Mouse (Mus musculus): ENCODE measurements around the gene Gm884. TPM values are rescaled to one million over a fixed set of nuclear protein-coding genes. Genes with fewer than 3 reads are reported as not detected.

Gene Gm884
- polyA plus RNA-seq, 1 experiment from 2014 or later, result not detected

DNA sequence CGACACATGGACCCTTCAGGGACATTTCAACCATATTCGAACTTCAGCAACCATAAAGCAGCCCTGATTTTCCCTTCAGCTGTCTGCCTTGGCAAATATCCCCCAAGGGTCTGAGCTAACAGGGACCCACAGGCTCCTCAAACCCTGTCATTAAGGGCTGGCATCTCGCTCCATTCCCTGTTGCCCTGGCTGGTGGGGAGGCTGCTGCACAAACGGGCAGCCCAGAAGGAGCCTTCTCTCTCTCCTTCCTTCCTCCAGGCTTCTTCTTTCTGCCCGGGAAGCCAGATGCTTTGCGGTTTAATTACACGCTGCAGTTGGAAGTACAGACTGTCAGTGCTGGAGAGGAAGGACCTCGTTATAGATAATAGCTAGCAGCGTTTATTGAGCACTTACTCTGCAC, 22.3 kb upstream of the Gm884 start:
- Histone ChIP-seq H3K27me3 (replicated peaks; ENCODE audit: control insufficient read depth, insufficient read depth, low read length) (peaks cover 25% of the 10 kb centered on the region), H3K9ac (ENCODE audit: low read depth, low read length) (no peak overlapping the region), H3K4me2 (no peak overlapping the region), H3K9me3 (ENCODE audit: control insufficient read depth, low read length) (no peaks in the 10 kb centered on the region), H3K4me1 (replicated peaks; ENCODE audit: control insufficient read depth, insufficient read depth, low read length) (no peaks in the 10 kb centered on the region), H3K27ac (ENCODE audit: low read depth, low read length) (no peak overlapping the region), H3K36me3 (ENCODE audit: control insufficient read depth, insufficient read depth, low read length) (no peaks in the 10 kb centered on the region), H3K4me3 (ENCODE audit: low read depth, low read length) (no peak overlapping the region)
- WGBS, result 74% methylated on average over 9 of the region's 9 CpGs
- ATAC-seq (replicated peaks; ENCODE audit: low FRiP score) (no peak), DNase-seq (ENCODE audit: low spot score) (no peak)

DNA sequence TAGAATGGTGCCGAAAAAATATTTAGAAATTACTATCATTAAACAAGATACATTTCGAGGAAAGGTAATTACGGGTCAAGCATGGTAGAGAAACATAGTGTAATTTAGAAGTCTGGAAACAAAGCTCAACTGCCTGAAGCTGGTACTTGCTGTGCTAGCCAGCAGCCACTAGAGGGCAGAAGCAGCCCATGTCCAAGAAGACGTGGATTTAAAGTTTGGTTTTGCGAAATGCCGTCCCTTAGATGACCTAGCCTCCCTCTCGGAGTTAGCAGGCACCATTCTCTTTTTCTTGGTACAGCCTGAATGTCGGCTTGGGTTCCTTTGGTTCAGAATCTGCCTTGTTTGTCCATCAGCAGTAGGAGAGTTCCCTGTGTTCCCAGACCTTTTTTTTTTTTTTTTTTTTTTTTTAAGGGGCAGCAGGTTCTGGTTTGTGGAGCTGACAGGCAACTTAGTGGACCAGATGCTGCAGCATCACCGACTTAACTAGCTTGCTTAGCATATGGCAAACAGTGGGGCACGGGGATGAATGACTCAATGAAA, 18.5 kb upstream of the Gm884 start:
- H3K9ac ChIP-seq (ENCODE audit: low read depth, low read length), result no peak overlapping the region
- H3K9me3 ChIP-seq (ENCODE audit: control insufficient read depth, low read length), result no peaks in the 10 kb centered on the region
- ATAC-seq (replicated peaks; ENCODE audit: low FRiP score), result no peak
- no peak overlapping the region for H3K4me2 ChIP-seq
- WGBS, result 8% methylated on average over 10 of the region's 10 CpGs
- H3K27ac ChIP-seq (ENCODE audit: low read depth, low read length), result no peak overlapping the region
- no peak overlapping the region for H3K4me3 ChIP-seq (ENCODE audit: low read depth, low read length)
- H3K4me1 ChIP-seq (replicated peaks; ENCODE audit: control insufficient read depth, insufficient read depth, low read length), result no peaks in the 10 kb centered on the region
- H3K36me3 ChIP-seq (ENCODE audit: control insufficient read depth, insufficient read depth, low read length), result no peaks in the 10 kb centered on the region
- DNase-seq (ENCODE audit: low spot score), result no peak
- H3K27me3 ChIP-seq (replicated peaks; ENCODE audit: control insufficient read depth, insufficient read depth, low read length), result peaks cover 8% of the 10 kb centered on the region

DNA sequence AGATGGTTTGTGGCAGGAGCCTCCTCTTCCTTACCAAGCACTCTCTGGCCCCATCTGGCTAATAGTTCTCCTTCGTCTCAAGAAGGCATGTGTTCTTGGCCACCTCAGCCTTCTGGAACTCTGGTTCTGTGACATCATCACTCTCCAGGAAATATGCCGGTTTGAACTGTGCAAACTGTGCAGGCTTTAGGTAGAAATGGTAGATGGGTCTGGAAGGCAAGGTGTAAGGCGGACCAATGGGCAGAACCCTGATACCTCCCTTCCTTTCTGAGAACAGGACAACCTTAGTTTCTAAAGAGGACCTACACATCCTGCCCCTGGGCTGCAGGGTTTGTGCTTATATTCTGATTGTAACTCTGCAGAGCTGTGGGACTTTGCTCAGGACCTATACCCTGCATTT, 17.9 kb upstream of the Gm884 start, which contains the start of gene Lyzl6:
TSS of gene Lyzl6 (minus strand) at position 101 of the 400 bp plus-strand sequence.
- WGBS, result 71% methylated on average over 3 of the region's 3 CpGs
- Histone ChIP-seq H3K27ac (ENCODE audit: low read depth, low read length) (no peak within 1 kb of the TSS), H3K4me2 (no peak within 1 kb of the TSS), H3K36me3 (ENCODE audit: control insufficient read depth, insufficient read depth, low read length) (no peaks in the 10 kb centered on the region), H3K4me3 (ENCODE audit: low read depth, low read length) (no peak within 1 kb of the TSS), H3K4me1 (replicated peaks; ENCODE audit: control insufficient read depth, insufficient read depth, low read length) (no peaks in the 10 kb centered on the region), H3K9ac (ENCODE audit: low read depth, low read length) (no peak within 1 kb of the TSS), H3K27me3 (replicated peaks; ENCODE audit: control insufficient read depth, insufficient read depth, low read length) (peaks cover 8% of the 10 kb centered on the region), H3K9me3 (ENCODE audit: control insufficient read depth, low read length) (no peaks in the 10 kb centered on the region)
- no peak for DNase-seq (ENCODE audit: low spot score)
- no peak for ATAC-seq (replicated peaks; ENCODE audit: low FRiP score)

DNA sequence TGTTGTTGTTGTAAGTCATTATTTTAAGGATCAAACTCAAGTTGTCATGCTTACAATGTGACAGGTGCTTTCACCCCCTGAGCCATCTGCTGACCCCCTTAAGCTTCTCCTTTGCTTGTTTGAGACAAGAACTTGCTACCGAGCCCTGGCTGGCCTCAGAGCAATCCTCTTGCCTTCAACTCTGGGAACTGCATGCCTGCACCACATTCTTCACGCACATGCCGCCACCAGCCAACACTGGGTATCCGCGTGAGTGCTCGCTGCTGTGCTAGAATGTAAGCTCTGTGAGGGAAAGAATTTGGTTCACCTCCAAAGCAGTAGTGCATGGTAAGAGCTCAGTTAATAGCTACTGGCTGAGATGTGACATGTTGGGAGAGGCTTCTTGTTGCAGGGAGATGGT, 15.3 kb upstream of the Gm884 start:
- H3K9me3 ChIP-seq (ENCODE audit: control insufficient read depth, low read length), result no peaks in the 10 kb centered on the region
- no peaks in the 10 kb centered on the region for H3K4me1 ChIP-seq (replicated peaks; ENCODE audit: control insufficient read depth, insufficient read depth, low read length)
- DNase-seq (ENCODE audit: low spot score) (peak; percentile 19), ATAC-seq (replicated peaks; ENCODE audit: low FRiP score) (no peak)
- no peaks in the 10 kb centered on the region for H3K36me3 ChIP-seq (ENCODE audit: control insufficient read depth, insufficient read depth, low read length)
- peaks cover 11% of the 10 kb centered on the region for H3K27me3 ChIP-seq (replicated peaks; ENCODE audit: control insufficient read depth, insufficient read depth, low read length)
- no peak overlapping the region for H3K4me2 ChIP-seq
- H3K4me3 ChIP-seq (ENCODE audit: low read depth, low read length), result no peak overlapping the region
- no peak overlapping the region for H3K27ac ChIP-seq (ENCODE audit: low read depth, low read length)
- no peak overlapping the region for H3K9ac ChIP-seq (ENCODE audit: low read depth, low read length)
- WGBS, result 72% methylated on average over 6 of the region's 6 CpGs

DNA sequence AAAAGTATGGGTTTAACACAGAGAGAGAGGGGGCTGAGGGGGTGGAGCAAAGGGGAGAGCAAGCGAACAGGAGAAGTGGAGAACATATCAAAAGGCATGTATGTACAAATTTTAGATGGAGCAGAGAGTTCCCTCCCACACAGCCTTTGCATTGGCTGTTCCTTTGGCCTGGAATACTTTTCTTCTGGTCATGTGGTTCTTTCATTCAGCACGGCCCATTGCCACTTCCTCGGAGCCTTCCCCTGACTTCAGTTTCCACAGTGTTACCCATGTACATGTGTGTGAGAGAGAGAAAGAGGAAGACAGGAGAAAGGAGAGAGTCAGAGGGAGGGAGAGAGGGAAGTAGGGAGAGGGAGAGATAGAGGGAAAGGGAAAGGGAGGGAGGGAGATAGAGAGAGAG, 14.5 kb upstream of the Gm884 start:
- Histone ChIP-seq H3K9ac (ENCODE audit: low read depth, low read length) (no peak overlapping the region), H3K36me3 (ENCODE audit: control insufficient read depth, insufficient read depth, low read length) (no peaks in the 10 kb centered on the region), H3K4me1 (replicated peaks; ENCODE audit: control insufficient read depth, insufficient read depth, low read length) (no peaks in the 10 kb centered on the region), H3K27ac (ENCODE audit: low read depth, low read length) (no peak overlapping the region), H3K9me3 (ENCODE audit: control insufficient read depth, low read length) (no peaks in the 10 kb centered on the region), H3K4me3 (ENCODE audit: low read depth, low read length) (no peak overlapping the region), H3K4me2 (no peak overlapping the region), H3K27me3 (replicated peaks; ENCODE audit: control insufficient read depth, insufficient read depth, low read length) (peaks cover 9% of the 10 kb centered on the region)
- 82% methylated on average over 3 of the region's 3 CpGs for WGBS
- ATAC-seq (replicated peaks; ENCODE audit: low FRiP score) (no peak), DNase-seq (ENCODE audit: low spot score) (no peak)

DNA sequence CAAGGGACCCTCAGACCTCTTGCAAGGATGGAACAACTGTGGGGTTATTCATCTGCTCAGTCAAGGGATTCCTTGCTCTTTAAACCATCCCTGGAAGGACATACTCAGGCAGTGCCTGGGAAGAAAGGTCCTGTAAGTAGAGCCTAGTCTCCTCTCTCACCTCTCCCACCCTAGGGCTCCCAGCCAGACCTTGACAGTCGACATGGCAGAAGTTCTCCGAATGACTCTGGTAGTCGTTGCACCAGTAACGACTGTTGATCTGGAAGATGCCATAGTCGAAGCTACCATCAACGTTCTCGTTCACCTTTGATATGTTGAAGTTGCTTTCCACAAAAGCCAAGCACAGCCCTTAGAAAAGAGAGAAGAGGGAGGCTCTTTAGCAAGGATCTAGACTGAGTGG, 13.9 kb upstream of the Gm884 start:
- Histone ChIP-seq H3K36me3 (ENCODE audit: control insufficient read depth, insufficient read depth, low read length) (no peaks in the 10 kb centered on the region), H3K4me3 (ENCODE audit: low read depth, low read length) (no peak overlapping the region), H3K9ac (ENCODE audit: low read depth, low read length) (no peak overlapping the region), H3K4me1 (replicated peaks; ENCODE audit: control insufficient read depth, insufficient read depth, low read length) (no peaks in the 10 kb centered on the region), H3K27ac (ENCODE audit: low read depth, low read length) (no peak overlapping the region), H3K4me2 (no peak overlapping the region), H3K9me3 (ENCODE audit: control insufficient read depth, low read length) (no peaks in the 10 kb centered on the region), H3K27me3 (replicated peaks; ENCODE audit: control insufficient read depth, insufficient read depth, low read length) (peaks cover 6% of the 10 kb centered on the region)
- DNase-seq (ENCODE audit: low spot score), result no peak
- ATAC-seq (replicated peaks; ENCODE audit: low FRiP score), result no peak
- WGBS, result 78% methylated on average over 7 of the region's 7 CpGs

DNA sequence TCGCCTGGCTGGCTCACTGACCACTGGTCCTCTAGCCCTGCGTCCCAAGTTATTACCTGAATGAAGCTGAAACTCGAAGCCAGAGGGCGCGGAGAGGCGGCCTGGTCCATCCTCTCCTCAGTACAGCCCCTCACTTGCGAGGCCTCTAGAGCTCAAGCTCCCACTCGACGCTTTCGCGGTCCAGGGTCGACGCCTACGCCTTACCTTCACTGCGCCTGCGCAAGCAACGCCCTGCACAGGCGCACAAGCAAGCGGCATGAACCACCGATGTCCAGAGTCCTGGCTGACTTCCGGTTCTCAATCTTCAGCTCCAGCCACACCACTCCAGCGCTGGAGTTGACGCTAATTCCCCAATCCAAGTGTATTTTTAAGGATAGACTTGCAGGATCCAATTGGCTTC, 6.5 kb upstream of the Gm884 start:
- Histone ChIP-seq H3K4me2 (no peak overlapping the region), H3K4me1 (replicated peaks; ENCODE audit: control insufficient read depth, insufficient read depth, low read length) (no peaks in the 10 kb centered on the region), H3K27me3 (replicated peaks; ENCODE audit: control insufficient read depth, insufficient read depth, low read length) (no peaks in the 10 kb centered on the region), H3K9me3 (ENCODE audit: control insufficient read depth, low read length) (no peaks in the 10 kb centered on the region), H3K9ac (ENCODE audit: low read depth, low read length) (no peak overlapping the region), H3K4me3 (ENCODE audit: low read depth, low read length) (no peak overlapping the region), H3K36me3 (ENCODE audit: control insufficient read depth, insufficient read depth, low read length) (no peaks in the 10 kb centered on the region), H3K27ac (ENCODE audit: low read depth, low read length) (no peak overlapping the region)
- no peak for DNase-seq (ENCODE audit: low spot score)
- ATAC-seq (replicated peaks; ENCODE audit: low FRiP score), result no peak
- 79% methylated on average over 23 of the region's 23 CpGs for WGBS

DNA sequence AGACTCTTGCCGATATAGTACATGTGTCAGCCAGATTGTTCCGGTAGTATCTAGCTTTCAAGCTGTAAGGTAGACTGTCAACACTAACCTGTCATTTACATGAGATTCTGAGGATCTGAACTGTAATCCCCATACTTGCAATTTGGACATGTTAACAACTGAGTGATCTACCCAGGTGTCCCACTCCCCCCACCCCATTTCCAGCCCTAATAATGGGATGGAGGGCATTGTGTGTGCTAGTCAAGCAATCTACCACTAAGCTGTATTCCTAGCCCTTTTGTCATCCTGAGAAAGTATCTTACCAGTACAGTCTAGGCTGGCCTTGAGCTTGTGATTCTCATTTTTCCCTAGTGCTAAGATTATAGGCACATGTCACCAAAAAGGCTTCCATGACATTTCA, 10.2 kb downstream of the Gm884 start:
- no peaks in the 10 kb centered on the region for H3K9me3 ChIP-seq (ENCODE audit: control insufficient read depth, low read length)
- H3K36me3 ChIP-seq (ENCODE audit: control insufficient read depth, insufficient read depth, low read length), result no peaks in the 10 kb centered on the region
- H3K9ac ChIP-seq (ENCODE audit: low read depth, low read length), result no peak overlapping the region
- H3K4me2 ChIP-seq, result no peak overlapping the region
- ATAC-seq (replicated peaks; ENCODE audit: low FRiP score) (no peak), DNase-seq (ENCODE audit: low spot score) (no peak)
- no peaks in the 10 kb centered on the region for H3K27me3 ChIP-seq (replicated peaks; ENCODE audit: control insufficient read depth, insufficient read depth, low read length)
- no peak overlapping the region for H3K27ac ChIP-seq (ENCODE audit: low read depth, low read length)
- WGBS, result 81% methylated on average over 2 of the region's 2 CpGs
- H3K4me3 ChIP-seq (ENCODE audit: low read depth, low read length), result no peak overlapping the region
- H3K4me1 ChIP-seq (replicated peaks; ENCODE audit: control insufficient read depth, insufficient read depth, low read length), result no peaks in the 10 kb centered on the region

DNA sequence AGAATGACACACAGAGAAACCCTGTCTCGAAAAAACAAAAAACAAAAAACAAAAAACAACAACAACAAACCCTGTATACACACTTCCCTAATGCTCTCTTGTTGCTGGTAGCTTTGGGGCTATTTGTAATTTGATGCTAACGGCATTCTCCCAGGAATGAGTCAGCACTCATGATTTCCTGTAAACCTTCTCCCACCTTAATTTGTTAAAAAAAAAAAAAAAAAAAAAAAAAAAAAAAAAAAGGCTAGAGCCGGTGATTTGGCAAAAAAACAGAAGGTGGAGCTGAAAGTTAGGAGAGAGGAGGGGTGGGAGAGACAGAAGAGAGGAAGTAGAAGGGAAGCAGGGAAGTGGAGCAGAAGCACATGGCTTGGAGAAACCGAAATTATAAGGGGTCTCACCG, 14.3 kb downstream of the Gm884 start:
- WGBS, result 38% methylated on average over 5 of the region's 5 CpGs
- no peak for DNase-seq (ENCODE audit: low spot score)
- Histone ChIP-seq H3K27ac (ENCODE audit: low read depth, low read length) (no peak overlapping the region), H3K9ac (ENCODE audit: low read depth, low read length) (no peak overlapping the region), H3K4me3 (ENCODE audit: low read depth, low read length) (no peak overlapping the region), H3K4me1 (replicated peaks; ENCODE audit: control insufficient read depth, insufficient read depth, low read length) (no peaks in the 10 kb centered on the region), H3K4me2 (no peak overlapping the region), H3K9me3 (ENCODE audit: control insufficient read depth, low read length) (no peaks in the 10 kb centered on the region), H3K36me3 (ENCODE audit: control insufficient read depth, insufficient read depth, low read length) (no peaks in the 10 kb centered on the region), H3K27me3 (replicated peaks; ENCODE audit: control insufficient read depth, insufficient read depth, low read length) (no peaks in the 10 kb centered on the region)
- ATAC-seq (replicated peaks; ENCODE audit: low FRiP score), result no peak

All from liver, embryonic 11.5 days (tissue).